Mouse (Mus musculus) CH12.LX (cell line): Measurements from ENCODE around the gene Larp1. TPM values are rescaled to one million over a fixed set of nuclear protein-coding genes. Genes with fewer than 3 reads are reported as not detected.

Source experiments
- DNase-seq: peaks from one replicate; pipeline ENCODE4 v3.0.0-alpha.2; 2013; ENCODE audit errors: extremely low read depth
- H3K27ac ChIP-seq: 2 replicates; pipeline ENCODE4 v1.5.1; 2012; ENCODE audit warnings: low read depth, mild to moderate bottlenecking, control low read depth, moderate library complexity; ENCODE audit not compliant: insufficient read depth
- H3K27me3 ChIP-seq: replicated peaks from 2 replicates; pipeline ENCODE3; 2012; ENCODE audit warnings: inconsistent platforms
- H3K36me3 ChIP-seq, 2 experiments: replicated peaks in 1 of 2; 2 replicates each; pipeline versions ENCODE3 to v1.6.1; 2012; ENCODE audit warnings: inconsistent platforms in 1 of 2, low read length in 1 of 2, mild to moderate bottlenecking in 1 of 2, mixed read lengths in 1 of 2, moderate library complexity in 1 of 2; ENCODE audit not compliant: control insufficient read depth in 1 of 2, insufficient read depth in 1 of 2
- H3K4me1 ChIP-seq, 2 experiments: 2 replicates each; pipeline ENCODE4 v1.6.1; 2012; ENCODE audit warnings: inconsistent platforms in 1 of 2, moderate library complexity in 1 of 2; ENCODE audit not compliant: insufficient read depth in 2 of 2, control insufficient read depth in 1 of 2
- H3K4me2 ChIP-seq: 2 replicates; pipeline ENCODE4 v1.6.1; 2012; ENCODE audit warnings: low read depth, mild to moderate bottlenecking, control low read depth; ENCODE audit not compliant: poor library complexity, insufficient read depth, severe bottlenecking
- H3K4me3 ChIP-seq, 3 experiments: fragments of 150-350 bp in 1 of 3; sonication (generic) in 1 of 3; replicated peaks in 1 of 3; 2 replicates each; pipeline versions ENCODE3 to v1.5.1; 2011 to 2012; ENCODE audit warnings: low read depth in 2 of 3, low read length in 2 of 3, mild to moderate bottlenecking in 2 of 3, moderate library complexity in 2 of 3, control low read depth in 1 of 3, improper control_type of control experiment in 1 of 3, inconsistent platforms in 1 of 3, mixed read lengths in 1 of 3; ENCODE audit not compliant: poor library complexity in 1 of 3
- H3K79me2 ChIP-seq: replicated peaks from 2 replicates; pipeline ENCODE4 v1.6.1; 2012; ENCODE audit warnings: mild to moderate bottlenecking, moderate library complexity; ENCODE audit not compliant: control insufficient read depth, poor library complexity, insufficient read depth, severe bottlenecking; ENCODE audit errors: extremely low read depth
- H3K9ac ChIP-seq: 2 replicates; pipeline ENCODE4 v1.6.1; 2012; ENCODE audit warnings: low read depth, mild to moderate bottlenecking, control low read depth, moderate library complexity; ENCODE audit not compliant: insufficient read depth
- H3K9me3 ChIP-seq: replicated peaks from 2 replicates; pipeline ENCODE3; 2012; ENCODE audit warnings: low read length, inconsistent platforms, mixed read lengths
- BHLHE40 ChIP-seq: IDR thresholded peaks from 2 replicates; pipeline ENCODE4 v1.6.1; 2011; ENCODE audit warnings: mild to moderate bottlenecking, low read depth, low read length, improper control_type of control experiment
- CHD1 ChIP-seq: IDR thresholded peaks from 2 replicates; pipeline ENCODE4 v1.6.1; 2012; ENCODE audit warnings: low read depth, low read length, improper control_type of control experiment, inconsistent platforms
- CHD2 ChIP-seq: IDR thresholded peaks from 2 replicates; pipeline ENCODE4 v1.6.1; 2011; ENCODE audit warnings: low read length, improper control_type of control experiment
- ELF1 ChIP-seq: IDR thresholded peaks from 2 replicates; pipeline ENCODE4 v1.6.1; 2014; ENCODE audit warnings: low read depth, mild to moderate bottlenecking, inconsistent platforms, low read length, improper control_type of control experiment
- EP300 ChIP-seq: IDR thresholded peaks from 2 replicates; pipeline ENCODE4 v1.6.1; 2011; ENCODE audit warnings: low read length, improper control_type of control experiment
- ETS1 ChIP-seq: conservative IDR thresholded peaks from 2 replicates; pipeline ENCODE4 v1.6.1; 2012; ENCODE audit warnings: low read depth, mild to moderate bottlenecking, inconsistent platforms, low read length, improper control_type of control experiment, moderate library complexity
- HCFC1 ChIP-seq: IDR thresholded peaks from 2 replicates; pipeline ENCODE4 v1.6.1; 2012; ENCODE audit warnings: low read depth, mild to moderate bottlenecking, inconsistent platforms, low read length, improper control_type of control experiment
- IRF4 ChIP-seq: IDR thresholded peaks from 2 replicates; pipeline ENCODE4 v1.6.1; 2014; ENCODE audit warnings: low read depth, mild to moderate bottlenecking, inconsistent platforms, low read length, improper control_type of control experiment
- JUN ChIP-seq: IDR thresholded peaks from 2 replicates; pipeline ENCODE4 v1.6.1; 2011; ENCODE audit warnings: low read depth, mild to moderate bottlenecking, low read length, improper control_type of control experiment, moderate library complexity; ENCODE audit not compliant: insufficient read depth
- JUND ChIP-seq: conservative IDR thresholded peaks from 2 replicates; pipeline ENCODE4 v1.6.1; 2011; ENCODE audit warnings: low read depth, low read length, improper control_type of control experiment
- KAT2A ChIP-seq: IDR thresholded peaks from 2 replicates; pipeline ENCODE4 v1.6.1; 2012; ENCODE audit warnings: low read length, improper control_type of control experiment, inconsistent platforms; ENCODE audit not compliant: insufficient replicate concordance
- MAFK ChIP-seq: IDR thresholded peaks from 2 replicates; pipeline ENCODE4 v1.6.1; 2011; ENCODE audit warnings: low read length, improper control_type of control experiment; ENCODE audit not compliant: insufficient replicate concordance
- MAX ChIP-seq: IDR thresholded peaks from 2 replicates; pipeline ENCODE4 v1.6.1; 2011; ENCODE audit warnings: low read length, improper control_type of control experiment
- MAZ ChIP-seq: IDR thresholded peaks from 2 replicates; pipeline ENCODE4 v1.6.1; 2012; ENCODE audit warnings: low read depth, mild to moderate bottlenecking, inconsistent platforms, low read length, improper control_type of control experiment, moderate library complexity
- MXI1 ChIP-seq: IDR thresholded peaks from 2 replicates; pipeline ENCODE4 v1.6.1; 2011; ENCODE audit warnings: mild to moderate bottlenecking, low read depth, low read length, improper control_type of control experiment
- MYC ChIP-seq: IDR thresholded peaks from 2 replicates; pipeline ENCODE4 v1.6.1; 2011; ENCODE audit warnings: low read depth, mild to moderate bottlenecking, improper control_type of control experiment, low read length
- NELFE ChIP-seq: IDR thresholded peaks from 2 replicates; pipeline ENCODE4 v1.6.1; 2011; ENCODE audit warnings: low read depth, low read length, improper control_type of control experiment
- NRF1 ChIP-seq: IDR thresholded peaks from 2 replicates; pipeline ENCODE4 v1.6.1; 2014; ENCODE audit warnings: low read depth, mild to moderate bottlenecking, inconsistent platforms, low read length, improper control_type of control experiment, moderate library complexity
- POLR2A ChIP-seq: IDR thresholded peaks from 2 replicates; pipeline ENCODE4 v1.6.1; 2011; ENCODE audit warnings: low read depth, mild to moderate bottlenecking, improper control_type of control experiment, low read length
- POLR2AphosphoS2 ChIP-seq: IDR thresholded peaks from 2 replicates; pipeline ENCODE4 v1.6.1; 2011; ENCODE audit warnings: low read depth, low read length, improper control_type of control experiment
- RAD21 ChIP-seq: IDR thresholded peaks from 2 replicates; pipeline ENCODE4 v1.6.1; 2011; ENCODE audit warnings: low read depth, mild to moderate bottlenecking, low read length, improper control_type of control experiment, moderate library complexity
- SIN3A ChIP-seq: IDR thresholded peaks from 2 replicates; pipeline ENCODE4 v1.6.1; 2012; ENCODE audit warnings: low read length, improper control_type of control experiment, inconsistent platforms
- SMC3 ChIP-seq: IDR thresholded peaks from 2 replicates; pipeline ENCODE4 v1.6.1; 2011; ENCODE audit warnings: low read depth, low read length, improper control_type of control experiment
- TBP ChIP-seq: conservative IDR thresholded peaks from 2 replicates; pipeline ENCODE4 v1.6.1; 2011; ENCODE audit warnings: low read depth, low read length, improper control_type of control experiment
- UBTF ChIP-seq: IDR thresholded peaks from 2 replicates; pipeline ENCODE4 v1.6.1; 2012; ENCODE audit warnings: low read depth, mild to moderate bottlenecking, inconsistent platforms, low read length, improper control_type of control experiment, moderate library complexity
- USF1 ChIP-seq: IDR thresholded peaks from 2 replicates; pipeline ENCODE4 v1.6.1; 2014; ENCODE audit warnings: low read depth, mild to moderate bottlenecking, inconsistent platforms, low read length, improper control_type of control experiment
- ZC3H11A ChIP-seq: IDR thresholded peaks from 2 replicates; pipeline ENCODE4 v1.6.1; 2012; ENCODE audit warnings: low read depth, mild to moderate bottlenecking, inconsistent platforms, low read length, improper control_type of control experiment
- ZKSCAN1 ChIP-seq: IDR thresholded peaks from 2 replicates; pipeline ENCODE4 v1.6.1; 2012; ENCODE audit warnings: low read depth, inconsistent platforms, low read length, improper control_type of control experiment, borderline replicate concordance
- ZNF384 ChIP-seq: IDR thresholded peaks from 2 replicates; pipeline ENCODE4 v1.6.1; 2012; ENCODE audit warnings: low read depth, low read length, improper control_type of control experiment, inconsistent platforms
- dilution Hi-C: fragments of 300-500 bp; cut with MboI; formaldehyde crosslinking; loops from 2 replicates; pipeline ENCODE4 v1.14.3; 2020; ENCODE audit warnings: low sequenced_read_pairs; ENCODE audit not compliant: extremely low pct_unique_long_range_greater_than_20kb, extremely low pct_ligation_motif_present
- in situ Hi-C: fragments of 300-500 bp; cut with MboI; formaldehyde crosslinking; loops from 3 replicates; pipeline ENCODE4 v1.14.3; 2019; ENCODE audit warnings: low sequenced_read_pairs, low pct_ligation_motif_present, low pct_unique_long_range_greater_than_20kb, mixed read lengths
- polyA plus RNA-seq: library from polyadenylated mRNA; unstranded; fragments of >175 nt; gene quantifications from 2 replicates; pipeline ENCODE4 v1.2.1, GENCODE M21; 2012; ENCODE audit warnings: low read depth; ENCODE audit not compliant: insufficient read length
- total RNA-seq, 2 experiments: library from RNA; depleted of rRNA; stranded (reverse); fragments of 300-350 nt in 1 of 2; fragments of >200 nt in 1 of 2; gene quantifications; 2 replicates each; pipeline ENCODE4 v1.2.3; 2012 to 2014

The Larp1 gene
- total and polyA plus RNA-seq, 3 experiments: 38.2 to 284 (median 94.1) TPM

DNA sequence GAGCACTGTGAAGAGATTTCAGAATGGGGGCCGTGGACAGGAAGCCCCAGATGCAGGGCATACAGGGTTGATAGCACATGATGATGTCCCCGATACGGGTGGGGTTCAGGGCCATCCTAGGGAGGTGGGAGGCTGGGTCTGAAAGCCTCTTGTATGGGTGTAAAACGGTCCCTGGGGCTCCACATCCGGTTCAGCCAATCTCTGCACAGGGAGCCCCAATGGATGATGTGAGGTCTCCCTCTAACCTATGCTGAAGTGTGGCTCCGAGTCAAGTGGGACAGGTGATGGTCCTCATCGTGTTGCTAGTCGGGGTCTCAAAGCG, 35.0 kb upstream of the Larp1 start:
- Histone ChIP-seq H3K9ac (no peak overlapping the region), H3K27me3 (no peaks in the 10 kb centered on the region), H3K27ac (no peak overlapping the region), H3K4me2 (no peak overlapping the region), H3K4me3 (no peak overlapping the region), H3K79me2 (no peaks in the 10 kb centered on the region), H3K9me3 (no peaks in the 10 kb centered on the region), H3K4me1 (peaks cover 0 to 11% of the 10 kb centered on the region in 2 experiments; a peak in 2 of 4 replicates), H3K36me3 (no peaks in the 10 kb centered on the region)
- dilution Hi-C loops: no loop called here
- DNase-seq: no peak
- in situ Hi-C loops: no loop called here
- TF ChIP-seq NRF1 (no peak), POLR2AphosphoS2 (no peak), ZC3H11A (no peak), IRF4 (no peak), MXI1 (no peak), CHD1 (no peak), ETS1 (no peak), EP300 (no peak), SMC3 (no peak), KAT2A (no peak), CHD2 (no peak), HCFC1 (no peak), BHLHE40 (no peak), ZKSCAN1 (no peak), MYC (no peak), POLR2A (no peak), SIN3A (no peak), JUND (no peak), MAZ (no peak), UBTF (no peak)

DNA sequence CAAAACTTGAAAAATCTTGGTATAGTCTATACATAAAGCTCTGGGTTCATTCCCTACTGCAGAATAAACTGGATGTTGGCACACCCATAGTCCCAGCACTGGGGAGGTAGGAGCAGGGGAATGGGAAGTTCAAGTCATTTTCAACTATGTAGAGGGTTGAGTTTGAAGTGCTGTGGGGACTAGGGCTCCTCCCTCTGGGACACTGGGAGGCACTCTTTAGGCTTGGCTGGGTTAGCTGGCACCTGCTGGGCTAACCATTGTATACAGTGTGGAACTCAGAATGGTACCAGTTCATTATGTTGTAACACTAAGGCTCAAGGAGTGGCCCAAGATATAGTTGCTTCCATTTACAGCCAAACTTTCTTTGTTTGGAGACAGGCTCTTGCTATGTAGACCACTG, 33.0 kb upstream of the Larp1 start:
- H3K36me3 ChIP-seq: no peaks in the 10 kb centered on the region
- H3K27ac ChIP-seq: no peak overlapping the region
- no peak overlapping the region for H3K4me3 ChIP-seq
- in situ Hi-C loops: no loop called here
- peaks cover 0 to 6% of the 10 kb centered on the region in 2 experiments; a peak in 2 of 4 replicates for H3K4me1 ChIP-seq
- H3K9me3 ChIP-seq: no peaks in the 10 kb centered on the region
- no peaks in the 10 kb centered on the region for H3K27me3 ChIP-seq
- no peak overlapping the region for H3K9ac ChIP-seq
- no peaks in the 10 kb centered on the region for H3K79me2 ChIP-seq
- H3K4me2 ChIP-seq: no peak overlapping the region
- TF ChIP-seq ZNF384 (no peak), RAD21 (no peak), NRF1 (no peak), MAX (no peak), USF1 (no peak), JUN (no peak), ZC3H11A (no peak), MYC (no peak), MXI1 (no peak), ELF1 (no peak), IRF4 (no peak), MAFK (no peak), NELFE (no peak), ETS1 (no peak), TBP (no peak), HCFC1 (no peak), CHD2 (no peak)
- TF ChIP-seq, all 38 proteins: peak for 0
- DNase-seq: no peak
- dilution Hi-C loops: no loop called here
